Mouse (Mus musculus): Measurements from ENCODE around the gene Sbpl.

DNA sequence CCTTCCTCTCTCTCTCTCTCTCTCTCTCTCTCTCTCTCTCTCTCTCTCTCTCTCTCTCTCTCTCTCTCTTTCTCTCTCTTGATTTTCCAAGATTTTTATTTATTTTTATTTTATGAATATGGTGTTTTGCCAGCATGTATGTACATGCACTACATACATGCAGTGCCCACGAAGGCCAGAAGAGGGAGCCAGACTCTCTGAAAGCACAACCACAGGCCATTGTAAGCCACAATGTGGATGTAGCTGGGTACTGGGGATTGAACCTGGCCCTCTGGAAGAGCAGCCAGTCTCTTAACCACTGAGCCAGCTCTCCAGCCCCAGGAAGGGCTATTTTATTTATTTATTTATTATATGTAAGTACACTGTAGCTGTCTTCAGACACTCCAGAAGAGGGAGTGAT lies 14.2 kb upstream of the Sbpl start:
- TF ChIP-seq CTCF (IDR thresholded peaks at IDR 0.05; ENCODE audit: borderline replicate concordance, control insufficient read depth, extremely low read depth, insufficient read depth, low read length, poor library complexity): no peak
- TF ChIP-seq POLR2A (IDR thresholded peaks at IDR 0.05; ENCODE audit: control insufficient read depth, extremely low read depth, insufficient read depth, low read length, poor library complexity): no peak

All from thymus, adult 2 months (tissue).